Mouse (Mus musculus) effector memory CD4-positive, alpha-beta T cell, adult 5 months (primary cell): ENCODE data around the gene Actl7a. TPM values are rescaled to one million over a fixed set of nuclear protein-coding genes. Genes with fewer than 3 reads are reported as not detected.

ENCODE experiments used
- polyA plus RNA-seq: library from polyadenylated mRNA; unstranded; fragments of 100-300 nt; shearing (Covaris generic); gene quantifications from one replicate; pipeline ENCODE4 v1.2.1, GENCODE M21; 2017

The Actl7a gene
- polyA plus RNA-seq, result not detected

GRCm38 (mm10) chr4:56743363-56744195, at the start of gene Actl7a:
TSS of gene Actl7a (plus strand) at chr4:56743413.

GRCm38 (mm10) chr4:56740020-56740485, 3.2 kb upstream of the Actl7a start, which contains the start of gene Gm26657:
TSS of gene Gm26657 (plus strand) at chr4:56740070.

GRCm38 (mm10) chr4:56741041-56741493, 2.1 kb upstream of the Actl7a start, which contains the start of gene Actl7b:
TSS of gene Actl7b (minus strand) at chr4:56741443.

Other genes starting within 250 kb of the Actl7a start
- not detected for gene Gm26657, start 3.3 kb upstream of the Actl7a start, polyA plus RNA-seq
- gene Actl7b, start 2.0 kb upstream of the Actl7a start, polyA plus RNA-seq, result not detected
- 23.9 TPM for gene Elp1, start 58.9 kb downstream of the Actl7a start, polyA plus RNA-seq
- gene Fam206a, start 58.9 kb downstream of the Actl7a start, polyA plus RNA-seq, result 8.9 TPM
- 1.5 TPM for gene Ctnnal1, start 121.8 kb downstream of the Actl7a start, polyA plus RNA-seq
- 12.9 TPM for gene Tmem245, start 204.0 kb downstream of the Actl7a start, polyA plus RNA-seq
- not detected for gene Frrs1l, start 247.0 kb downstream of the Actl7a start, polyA plus RNA-seq